Mouse (Mus musculus): ENCODE results near the gene Llgl2. TPM values are rescaled to one million over a fixed set of nuclear protein-coding genes. Genes with fewer than 3 reads are reported as not detected.
A peak's percentile ranks its signal among the peaks of the same experiment; 100 is the strongest.

Gene Llgl2
- polyA plus RNA-seq (2016; fragmentation: Nextera tagmentation; extraction: Ambion mirVana), result 4.0 and 6.1 TPM in 2 replicates

GRCm38 (mm10) chr11:115823774-115824740 lies at the start of gene Llgl2:
Llgl2 (plus strand) TSS chr11:115824049.
- peaks cover 15% of the 10 kb centered on the region for H3K4me1 ChIP-seq
- H3K4me3 ChIP-seq, result peak within 1 kb of the TSS; percentile 57
- H3K9ac ChIP-seq, result peak within 1 kb of the TSS; percentile 51
- peak within 1 kb of the TSS; percentile 78 for H3K4me2 ChIP-seq (replicated peaks)
- peaks cover 35% of the 10 kb centered on the region for H3K36me3 ChIP-seq
- under 1% methylated on average over 85 of the region's 87 CpGs for WGBS
- no peaks in the 10 kb centered on the region for H3K9me3 ChIP-seq (replicated peaks)
- no peak within 1 kb of the TSS for H3K27ac ChIP-seq
- H3K27me3 ChIP-seq, result peaks cover 63% of the 10 kb centered on the region
- peak; percentile 90 for ATAC-seq (ENCODE audit: low FRiP score)

- Histone ChIP-seq H3K4me2 (replicated peaks) (no peak overlapping the region), H3K36me3 (no peaks in the 10 kb centered on the region), H3K27me3 (no peaks in the 10 kb centered on the region), H3K4me1 (peaks cover 47% of the 10 kb centered on the region), H3K9me3 (replicated peaks) (no peaks in the 10 kb centered on the region), H3K4me3 (no peak overlapping the region), H3K9ac (no peak overlapping the region), H3K27ac (no peak overlapping the region)
- no peak for ATAC-seq (ENCODE audit: low FRiP score)
- WGBS, result 81% methylated on average over 4 of the region's 4 CpGs
Observed at GRCm38 (mm10) chr11:115774653-115775052, 49.2 kb upstream of the Llgl2 start.

GRCm38 (mm10) chr11:115775821-115776665 lies 47.8 kb upstream of the Llgl2 start:
- H3K4me3 ChIP-seq, result no peak overlapping the region
- H3K4me1 ChIP-seq, result peaks cover 59% of the 10 kb centered on the region
- no peak overlapping the region for H3K4me2 ChIP-seq (replicated peaks)
- no peaks in the 10 kb centered on the region for H3K27me3 ChIP-seq
- H3K27ac ChIP-seq, result peak overlapping the region; percentile 2; the same call in 1 of the 2 replicates
- ATAC-seq (ENCODE audit: low FRiP score), result no peak
- WGBS, result 39% methylated on average over 18 of the region's 18 CpGs
- no peaks in the 10 kb centered on the region for H3K9me3 ChIP-seq (replicated peaks)
- H3K36me3 ChIP-seq, result no peaks in the 10 kb centered on the region
- H3K9ac ChIP-seq, result no peak overlapping the region

- Histone ChIP-seq H3K27ac (no peak overlapping the region), H3K9me3 (replicated peaks) (no peaks in the 10 kb centered on the region), H3K36me3 (no peaks in the 10 kb centered on the region), H3K4me1 (peaks cover 68% of the 10 kb centered on the region), H3K9ac (no peak overlapping the region), H3K4me3 (no peak overlapping the region), H3K4me2 (replicated peaks) (no peak overlapping the region), H3K27me3 (no peaks in the 10 kb centered on the region)
- WGBS, result 48% methylated on average over 9 of the region's 9 CpGs
- no peak for ATAC-seq (ENCODE audit: low FRiP score)
Observed at GRCm38 (mm10) chr11:115776954-115777353, 46.9 kb upstream of the Llgl2 start.

GRCm38 (mm10) chr11:115777487-115778335 lies 46.1 kb upstream of the Llgl2 start:
- ATAC-seq (ENCODE audit: low FRiP score), result no peak
- Histone ChIP-seq H3K4me2 (replicated peaks) (no peak overlapping the region), H3K4me1 (peaks cover 71% of the 10 kb centered on the region), H3K9me3 (replicated peaks) (no peaks in the 10 kb centered on the region), H3K4me3 (no peak overlapping the region), H3K27me3 (no peaks in the 10 kb centered on the region), H3K9ac (no peak overlapping the region), H3K27ac (no peak overlapping the region), H3K36me3 (no peaks in the 10 kb centered on the region)
- 80% methylated on average over 17 of the region's 17 CpGs for WGBS

- Histone ChIP-seq H3K27me3 (no peaks in the 10 kb centered on the region), H3K9ac (peak overlapping the region; percentile 38; the same call in 1 of the 2 replicates), H3K4me2 (replicated peaks) (peak overlapping the region; percentile 32), H3K4me3 (no peak overlapping the region), H3K9me3 (replicated peaks) (no peaks in the 10 kb centered on the region), H3K4me1 (peaks cover 80% of the 10 kb centered on the region), H3K27ac (peak overlapping the region; percentile 83), H3K36me3 (no peaks in the 10 kb centered on the region)
- ATAC-seq (ENCODE audit: low FRiP score), result peak; percentile 78
- 10% methylated on average over 9 of the region's 9 CpGs for WGBS
Observed at GRCm38 (mm10) chr11:115779038-115779571, 44.7 kb upstream of the Llgl2 start.

GRCm38 (mm10) chr11:115780141-115781070 lies 43.4 kb upstream of the Llgl2 start:
- Histone ChIP-seq H3K36me3 (no peaks in the 10 kb centered on the region), H3K27me3 (no peaks in the 10 kb centered on the region), H3K4me1 (peaks cover 78% of the 10 kb centered on the region), H3K9ac (peak overlapping the region; percentile 49), H3K27ac (peak overlapping the region; percentile 83), H3K4me2 (replicated peaks) (peak overlapping the region; percentile 44), H3K9me3 (replicated peaks) (no peaks in the 10 kb centered on the region), H3K4me3 (peak overlapping the region; percentile 9)
- peak; percentile 76 for ATAC-seq (ENCODE audit: low FRiP score)
- 8% methylated on average over 20 of the region's 20 CpGs for WGBS

- H3K4me1 ChIP-seq, result peaks cover 36% of the 10 kb centered on the region
- H3K4me3 ChIP-seq, result no peak overlapping the region
- H3K27me3 ChIP-seq, result no peaks in the 10 kb centered on the region
- H3K9ac ChIP-seq, result no peak overlapping the region
- no peaks in the 10 kb centered on the region for H3K9me3 ChIP-seq (replicated peaks)
- 62% methylated on average over 6 of the region's 6 CpGs for WGBS
- no peak overlapping the region for H3K4me2 ChIP-seq (replicated peaks)
- H3K36me3 ChIP-seq, result peaks cover 37% of the 10 kb centered on the region
- ATAC-seq (ENCODE audit: low FRiP score), result no peak
- H3K27ac ChIP-seq, result no peak overlapping the region
Observed at GRCm38 (mm10) chr11:115786473-115786872, 37.4 kb upstream of the Llgl2 start.

GRCm38 (mm10) chr11:115789787-115790186 lies 34.1 kb upstream of the Llgl2 start:
- Histone ChIP-seq H3K4me1 (peaks cover 18% of the 10 kb centered on the region), H3K9me3 (replicated peaks) (no peaks in the 10 kb centered on the region), H3K4me2 (replicated peaks) (no peak overlapping the region), H3K27ac (no peak overlapping the region), H3K36me3 (peaks cover 70% of the 10 kb centered on the region), H3K4me3 (no peak overlapping the region), H3K9ac (no peak overlapping the region), H3K27me3 (no peaks in the 10 kb centered on the region)
- ATAC-seq (ENCODE audit: low FRiP score), result no peak
- WGBS, result 95% methylated on average over 7 of the region's 7 CpGs

- no peak for ATAC-seq (ENCODE audit: low FRiP score)
- 97% methylated on average over 16 of the region's 16 CpGs for WGBS
- Histone ChIP-seq H3K4me1 (peaks cover under 1% of the 10 kb centered on the region; the same call in 1 of the 2 replicates), H3K27ac (no peak overlapping the region), H3K4me2 (replicated peaks) (no peak overlapping the region), H3K27me3 (no peaks in the 10 kb centered on the region), H3K9ac (no peak overlapping the region), H3K9me3 (replicated peaks) (no peaks in the 10 kb centered on the region), H3K36me3 (peaks cover 92% of the 10 kb centered on the region), H3K4me3 (no peak overlapping the region)
Observed at GRCm38 (mm10) chr11:115791919-115792318, 31.9 kb upstream of the Llgl2 start.
